Mouse (Mus musculus) erythroblast, embryonic 14.5 days (primary cell): ENCODE measurements around the gene Prkd1. TPM values are rescaled to one million over a fixed set of nuclear protein-coding genes. Genes with fewer than 3 reads are reported as not detected.

Experiments
- H3K27me3 ChIP-seq: 2 replicates; pipeline ENCODE4 v1.6.1; 2012; ENCODE audit warnings: inconsistent platforms; ENCODE audit not compliant: control insufficient read depth
- H3K36me3 ChIP-seq: 2 replicates; pipeline ENCODE4 v1.6.1; 2012; ENCODE audit warnings: mild to moderate bottlenecking, inconsistent platforms; ENCODE audit not compliant: control insufficient read depth
- H3K4me1 ChIP-seq: 2 replicates; pipeline ENCODE4 v1.6.1; 2012; ENCODE audit warnings: inconsistent platforms; ENCODE audit not compliant: control insufficient read depth
- H3K4me3 ChIP-seq: replicated peaks from 2 replicates; pipeline ENCODE3; 2012; ENCODE audit warnings: moderate library complexity, mild to moderate bottlenecking, inconsistent platforms
- H3K9me3 ChIP-seq: 2 replicates; pipeline ENCODE4 v1.6.1; 2012; ENCODE audit warnings: low read length, inconsistent platforms, mixed read lengths; ENCODE audit not compliant: control insufficient read depth
- GATA1 ChIP-seq: IDR thresholded peaks from 2 replicates; pipeline ENCODE4 v1.6.1; 2012; ENCODE audit warnings: low read length, inconsistent platforms, mixed read lengths
- TAL1 ChIP-seq: IDR thresholded peaks from 3 replicates; pipeline ENCODE4 v1.6.1; 2012; ENCODE audit warnings: low read length, inconsistent platforms, mixed read lengths
- polyA plus RNA-seq: library from polyadenylated mRNA; stranded (reverse); fragments of >175 nt; gene quantifications from 2 replicates; pipeline ENCODE4 v1.2.3, GENCODE M21; 2012

Prkd1 gene
- polyA plus RNA-seq, 1 experiment: 0.04 TPM

DNA sequence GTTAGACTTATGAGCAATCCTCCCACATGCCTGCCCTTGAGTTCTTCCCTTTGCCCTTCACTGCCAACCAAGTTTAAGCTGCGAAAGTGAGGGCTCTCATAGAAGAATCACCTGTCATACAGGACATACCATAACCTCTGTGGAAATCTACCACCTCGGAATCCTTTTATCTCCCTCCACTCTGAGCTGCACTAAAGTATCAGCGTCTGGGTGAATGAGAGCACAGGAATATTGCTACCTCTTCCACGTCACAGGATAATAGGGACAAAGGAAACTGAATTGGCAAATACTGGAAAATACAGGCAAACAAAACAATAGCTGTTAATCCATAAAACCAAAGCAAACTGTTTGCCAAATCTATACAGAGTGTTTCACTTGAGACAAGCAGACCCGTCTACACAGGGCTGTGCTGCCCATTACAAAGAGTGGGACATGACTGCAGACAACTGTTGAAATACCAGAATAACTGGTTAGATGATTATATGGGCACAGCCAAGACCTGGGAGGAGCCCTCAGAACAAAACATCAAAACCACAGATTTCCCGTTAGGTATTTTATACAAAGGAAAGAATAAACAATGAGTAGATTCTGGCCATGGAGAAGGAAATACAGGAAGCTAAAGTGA lies 60.6 kb downstream of the Prkd1 start:
- Histone ChIP-seq H3K4me1 (no peaks in the 10 kb centered on the region), H3K27me3 (no peaks in the 10 kb centered on the region), H3K9me3 (no peaks in the 10 kb centered on the region), H3K4me3 (no peak overlapping the region), H3K36me3 (no peaks in the 10 kb centered on the region)
- TF ChIP-seq GATA1 (no peak), TAL1 (no peak)

DNA sequence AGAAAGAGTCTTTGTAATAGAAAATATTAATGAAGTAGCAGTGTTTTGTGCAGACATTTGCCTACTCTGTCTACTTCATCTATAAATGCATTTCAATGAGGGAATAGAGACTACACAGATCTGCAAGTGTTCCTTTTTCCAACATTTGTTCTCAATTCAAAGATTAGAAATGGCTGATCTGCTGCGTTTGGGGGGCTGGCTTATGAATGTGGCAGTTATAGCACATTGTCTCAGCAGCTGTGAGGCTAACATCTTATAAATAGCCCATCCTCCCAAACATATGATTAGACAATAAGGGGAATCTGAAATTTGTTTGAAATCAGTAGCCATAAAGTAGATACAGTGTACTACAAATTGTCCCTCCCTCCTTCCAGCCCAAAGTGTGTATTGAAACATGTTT lies 83.7 kb downstream of the Prkd1 start:
- Histone ChIP-seq H3K9me3 (peaks cover 2% of the 10 kb centered on the region; the same call in 1 of the 2 replicates), H3K4me3 (no peak overlapping the region), H3K27me3 (no peaks in the 10 kb centered on the region), H3K36me3 (no peaks in the 10 kb centered on the region), H3K4me1 (no peaks in the 10 kb centered on the region)
- no peak for TF ChIP-seq TAL1

DNA sequence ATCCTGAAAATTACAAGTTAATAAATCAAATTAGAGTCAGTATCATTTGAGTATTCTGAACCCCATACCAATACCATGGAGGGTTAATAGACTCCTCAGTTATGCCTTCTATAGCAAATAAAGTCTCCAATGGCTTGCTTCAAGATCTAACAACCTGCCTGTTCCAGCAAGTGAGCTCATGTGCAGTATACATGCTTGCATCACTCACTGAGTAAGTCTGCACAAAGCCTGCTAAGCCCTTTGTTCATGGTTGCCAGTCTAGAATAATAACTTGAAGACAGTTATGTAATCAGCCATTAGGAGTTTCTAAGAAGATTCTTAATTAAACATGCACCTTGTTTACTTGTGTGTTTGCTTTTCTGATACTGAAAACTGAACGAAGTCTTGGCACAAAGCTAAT lies 88.4 kb downstream of the Prkd1 start:
- Histone ChIP-seq H3K4me1 (no peaks in the 10 kb centered on the region), H3K27me3 (no peaks in the 10 kb centered on the region)
- TF ChIP-seq GATA1 (no peak), TAL1 (no peak)

DNA sequence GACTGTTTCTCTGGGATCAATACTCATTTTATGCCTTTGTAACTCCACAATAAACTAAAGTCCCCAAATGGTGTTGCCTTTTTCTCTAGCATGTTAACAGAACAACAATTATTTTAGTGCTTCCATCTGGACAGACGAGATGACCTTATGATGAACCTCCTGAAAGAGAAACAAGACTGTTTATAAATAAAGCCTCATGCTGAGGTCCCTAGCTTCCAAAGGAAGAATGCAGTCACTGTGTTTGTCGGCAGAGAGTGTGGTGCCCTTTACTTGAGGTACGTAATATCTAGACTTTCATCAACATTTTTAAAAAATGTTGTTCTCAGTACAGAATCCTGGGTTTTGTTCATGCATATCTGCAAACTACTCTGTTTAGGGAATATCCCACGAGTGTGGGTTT lies 90.7 kb downstream of the Prkd1 start:
- Histone ChIP-seq H3K9me3 (peaks cover 2% of the 10 kb centered on the region; the same call in 1 of the 2 replicates), H3K4me3 (no peak overlapping the region), H3K27me3 (no peaks in the 10 kb centered on the region), H3K36me3 (no peaks in the 10 kb centered on the region), H3K4me1 (no peaks in the 10 kb centered on the region)
- TF ChIP-seq GATA1: no peak
- no peak for TF ChIP-seq TAL1

More for the DNA sequence above, 88.4 kb downstream of the Prkd1 start:
- H3K9me3 ChIP-seq: peaks cover 2% of the 10 kb centered on the region; the same call in 1 of the 2 replicates
- H3K36me3 ChIP-seq: no peaks in the 10 kb centered on the region
- no peak overlapping the region for H3K4me3 ChIP-seq

DNA sequence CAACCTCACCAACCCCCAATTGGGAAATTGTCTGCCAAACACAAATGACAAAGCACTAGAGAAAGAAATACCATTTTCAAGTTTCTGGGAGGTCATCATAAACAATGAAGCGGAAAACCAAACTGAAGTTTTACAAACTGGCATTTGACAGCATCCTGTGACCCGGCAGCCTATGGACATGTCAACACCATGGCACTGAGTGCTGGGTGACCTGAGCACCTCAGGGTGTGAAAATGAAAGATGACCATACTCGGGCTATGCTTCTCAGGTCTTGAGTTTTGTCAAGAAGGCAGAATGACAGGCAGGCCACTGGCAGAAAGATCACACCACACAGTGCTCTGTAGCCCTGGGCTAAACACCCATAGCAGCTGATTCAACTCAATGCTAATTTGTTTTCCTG lies 94.7 kb downstream of the Prkd1 start:
- no peaks in the 10 kb centered on the region for H3K4me1 ChIP-seq
- H3K27me3 ChIP-seq: no peaks in the 10 kb centered on the region
- no peaks in the 10 kb centered on the region for H3K9me3 ChIP-seq
- no peak overlapping the region for H3K4me3 ChIP-seq
- H3K36me3 ChIP-seq: no peaks in the 10 kb centered on the region
- TF ChIP-seq GATA1 (no peak), TAL1 (no peak)

DNA sequence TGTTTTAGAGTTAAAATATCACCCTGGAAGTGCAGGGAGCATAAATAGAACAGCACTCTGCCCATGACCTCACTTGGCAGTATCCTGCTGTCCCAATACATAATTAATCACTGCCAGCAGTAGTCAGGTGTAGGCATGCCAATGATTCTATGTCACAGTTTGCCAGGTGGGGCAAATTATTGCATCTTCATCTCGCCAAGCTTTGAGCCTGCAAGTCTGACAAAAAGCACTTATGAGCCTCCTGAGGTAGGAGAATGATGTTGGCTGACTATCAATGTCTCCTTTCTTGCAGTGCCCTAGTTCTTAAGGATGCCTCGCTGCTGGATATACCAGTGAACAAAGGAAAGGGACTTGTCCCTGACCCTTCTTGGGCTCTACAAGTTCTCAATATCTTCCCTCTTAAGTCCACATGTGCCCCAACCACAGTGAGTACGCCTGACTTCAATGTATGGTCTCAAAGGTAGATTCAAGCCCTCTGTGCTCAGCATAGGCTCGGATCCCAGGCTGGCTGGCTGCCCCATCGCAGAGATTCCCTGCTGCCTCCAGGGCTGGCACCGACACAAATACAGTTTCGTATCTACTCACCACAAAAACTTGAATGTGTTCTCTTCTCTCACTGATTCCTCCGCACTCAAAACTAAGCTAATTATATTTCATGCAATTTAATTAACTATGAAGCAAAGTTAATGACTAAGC lies 98.9 kb downstream of the Prkd1 start:
- Histone ChIP-seq H3K36me3 (no peaks in the 10 kb centered on the region), H3K4me1 (no peaks in the 10 kb centered on the region), H3K4me3 (no peak overlapping the region), H3K27me3 (no peaks in the 10 kb centered on the region), H3K9me3 (no peaks in the 10 kb centered on the region)
- TF ChIP-seq GATA1: no peak
- TF ChIP-seq TAL1: no peak

DNA sequence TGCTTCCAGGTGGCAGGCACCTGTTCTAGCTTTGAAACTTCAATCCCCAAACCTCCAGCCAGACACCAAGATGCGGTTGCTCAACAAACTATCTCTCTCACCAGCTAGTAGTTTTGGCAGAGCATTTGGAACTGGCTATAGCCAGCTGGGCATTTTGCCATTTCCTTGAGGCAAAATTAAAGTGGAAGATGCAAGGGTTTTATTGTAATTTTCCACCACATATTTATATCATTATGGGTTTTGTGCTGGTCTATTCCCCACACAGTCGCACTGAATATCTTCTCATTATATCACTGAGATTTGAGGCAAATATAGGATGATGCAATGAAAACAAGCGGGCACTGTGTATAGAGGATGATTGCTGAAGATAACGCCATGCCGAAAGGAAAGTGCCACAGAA lies 102.5 kb downstream of the Prkd1 start:
- TF ChIP-seq GATA1 (no peak), TAL1 (no peak)
- Histone ChIP-seq H3K4me3 (no peak overlapping the region), H3K36me3 (no peaks in the 10 kb centered on the region), H3K9me3 (no peaks in the 10 kb centered on the region), H3K27me3 (no peaks in the 10 kb centered on the region), H3K4me1 (no peaks in the 10 kb centered on the region)

DNA sequence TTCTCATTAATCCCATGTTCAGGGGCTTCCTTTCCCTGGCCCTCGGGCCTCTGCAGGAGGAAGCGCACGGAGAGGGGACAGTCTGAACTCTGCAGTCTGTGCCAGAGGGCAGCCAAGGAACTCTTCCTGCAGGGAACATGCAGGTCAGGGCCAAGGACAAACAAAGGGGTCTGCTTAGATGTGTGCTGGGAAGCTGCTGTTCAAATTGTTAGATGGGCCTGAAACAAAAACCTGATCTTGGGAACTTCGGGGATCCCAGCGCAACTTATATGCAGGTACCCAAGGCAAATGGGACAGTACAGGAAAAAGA lies 103.3 kb downstream of the Prkd1 start:
- Histone ChIP-seq H3K36me3 (no peaks in the 10 kb centered on the region), H3K27me3 (no peaks in the 10 kb centered on the region), H3K4me1 (no peaks in the 10 kb centered on the region), H3K4me3 (no peak overlapping the region), H3K9me3 (no peaks in the 10 kb centered on the region)
- TF ChIP-seq GATA1: no peak
- TF ChIP-seq TAL1: no peak

DNA sequence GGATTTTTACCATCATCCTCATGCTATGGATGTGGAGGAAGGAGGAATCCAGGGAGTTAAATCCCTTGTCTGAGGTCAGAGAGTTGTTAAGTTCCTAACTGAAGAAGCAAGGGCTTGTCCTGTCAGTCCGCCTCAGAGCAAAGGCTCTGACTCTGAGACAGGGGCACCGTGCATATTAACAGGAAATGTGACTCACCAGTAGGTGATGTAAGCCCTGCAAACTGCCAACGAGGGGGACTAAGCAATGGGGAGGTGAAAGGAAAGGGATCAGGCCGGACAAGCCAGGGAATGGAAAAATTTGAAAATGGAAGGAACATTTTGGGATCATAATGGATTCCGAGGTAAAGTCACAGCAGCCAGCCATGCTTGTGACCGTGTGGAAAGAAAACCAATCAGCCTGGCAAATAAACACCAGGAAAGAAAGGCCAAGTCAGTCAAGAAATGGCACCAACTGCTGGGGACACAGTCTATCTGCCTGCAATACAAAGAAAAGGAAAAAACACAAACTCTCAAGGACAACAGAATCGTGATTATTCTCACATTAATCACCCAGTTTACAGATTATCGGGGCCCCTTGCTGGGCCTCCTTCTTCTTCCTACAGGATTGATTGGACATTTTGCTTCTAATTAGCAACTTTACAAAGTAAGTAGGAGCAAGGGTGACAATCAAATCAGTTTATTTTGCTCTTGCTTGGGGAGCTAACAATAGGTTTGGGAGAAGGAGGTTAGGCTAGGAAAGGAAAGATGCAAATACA lies 103.9 kb downstream of the Prkd1 start:
- no peaks in the 10 kb centered on the region for H3K36me3 ChIP-seq
- H3K27me3 ChIP-seq: no peaks in the 10 kb centered on the region
- H3K9me3 ChIP-seq: no peaks in the 10 kb centered on the region
- no peak overlapping the region for H3K4me3 ChIP-seq
- no peaks in the 10 kb centered on the region for H3K4me1 ChIP-seq
- TF ChIP-seq GATA1 (no peak), TAL1 (no peak)

- Histone ChIP-seq H3K9me3 (no peaks in the 10 kb centered on the region), H3K36me3 (no peaks in the 10 kb centered on the region), H3K4me3 (no peak overlapping the region), H3K27me3 (no peaks in the 10 kb centered on the region), H3K4me1 (no peaks in the 10 kb centered on the region)
- no peak for TF ChIP-seq GATA1
- TF ChIP-seq TAL1: no peak
Observed at GRCm38 (mm10) chr12:50540793-50541192, 108.1 kb downstream of the Prkd1 start.
